Mouse (Mus musculus) T-helper 1 cell (primary cell): ENCODE measurements around the gene Ifna16.

Experiments used
- in situ Hi-C: fragments of 300-600 bp; cut with MboI, MseI; formaldehyde crosslinking; loops from one replicate; pipeline ENCODE4 v1.15.1; 2025; ENCODE audit warnings: high pct_unique_total_duplicates

Gene Ifna16

GRCm38 (mm10) chr4:88644359-88644758 is 32.4 kb downstream of the Ifna16 start, which contains the start of gene Ifna13:
Gene Ifna13 (minus strand): TSS chr4:88644459.
- in situ Hi-C loops, result loop anchor here (5.0 kb wide), 1 partner anchor 92 kb away; no protein-coding TSS in a partner anchor

- in situ Hi-C loops, result loop anchor here (5.0 kb wide), 1 partner anchor 90 kb away; no protein-coding TSS in a partner anchor
Observed at GRCm38 (mm10) chr4:88642526-88642925, 34.2 kb downstream of the Ifna16 start.

- in situ Hi-C loops, result loop anchor here (5.0 kb wide), 1 partner anchor 89 kb away; no protein-coding TSS in a partner anchor
Observed at GRCm38 (mm10) chr4:88641077-88641831, 35.5 kb downstream of the Ifna16 start.

GRCm38 (mm10) chr4:88640704-88641076 is 36.0 kb downstream of the Ifna16 start:
- in situ Hi-C loops, result loop anchor here (5.0 kb wide), 1 partner anchor 88 kb away; no protein-coding TSS in a partner anchor

GRCm38 (mm10) chr4:88634311-88634710 is 42.4 kb downstream of the Ifna16 start, which contains the start of gene C87499:
Gene C87499 (minus strand): TSS chr4:88634411.
- in situ Hi-C loops, result no loop called here
